In the genomic region with DNA sequence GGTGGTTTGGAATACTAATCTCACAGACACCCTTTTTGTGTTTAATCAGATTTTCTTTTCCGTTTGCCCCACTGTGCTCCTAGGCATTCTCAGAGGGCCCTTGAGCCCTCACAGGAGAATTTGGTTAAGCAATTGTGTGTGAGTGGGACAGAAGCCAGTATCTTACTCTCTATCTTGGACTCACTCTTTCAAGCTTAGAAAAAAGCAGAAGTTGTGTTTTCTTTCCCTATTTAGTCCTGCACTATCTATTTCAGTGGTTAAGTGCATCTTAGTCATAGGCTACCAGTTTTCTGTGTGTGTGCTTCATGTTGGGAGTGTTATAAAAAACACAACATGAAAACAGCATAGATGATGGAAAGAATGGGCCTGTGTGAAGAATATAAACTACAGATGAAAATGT, we compare ENCODE assay signal across 31 mouse cellular contexts. TPM values are rescaled to one million over a fixed set of nuclear protein-coding genes. Genes with fewer than 3 reads are reported as not detected.
"Had no signal": no experiment of that assay in that cellular context is flagged by ENCODE, and none has a peak within 500 bp of the region (broad histone marks: within the 10 kb centered on the region; RNA-seq: fewer than 3 reads in every experiment).

No protein-coding gene starts in this region.

- H3K9ac ChIP-seq: liver, embryonic 13.5 days; midbrain, embryonic 13.5 days had no signal

- H3K27me3 ChIP-seq: liver, embryonic 13.5 days; midbrain, embryonic 13.5 days had no signal

- H3K4me2 ChIP-seq: liver, embryonic 13.5 days; midbrain, embryonic 13.5 days had no signal

- H3K4me1 ChIP-seq: liver, embryonic 13.5 days; midbrain, embryonic 13.5 days had no signal

- H3K27ac ChIP-seq: kidney, postnatal 0 days; left cerebral cortex, adult 2 months; liver, embryonic 13.5 days; midbrain, embryonic 10.5 days; midbrain, embryonic 13.5 days had no signal

- H3K36me3 ChIP-seq: liver, embryonic 13.5 days; midbrain, embryonic 10.5 days; midbrain, embryonic 13.5 days had no signal

- DNase-seq: kidney, postnatal 36 days; layer of hippocampus, postnatal 36 days; liver, embryonic 13.5 days; lung, adult 2 months; lung, postnatal 14 days; lung, postnatal 4 days; right cerebral cortex, adult 18-20 months; right cerebral cortex, postnatal 14 days; right cerebral cortex, postnatal 4 days; thymus, adult 18-20 months; thymus, postnatal 36 days had no signal

- ATAC-seq: midbrain, embryonic 13.5 days; midbrain, embryonic 16.5 days had no signal

- H3K4me3 ChIP-seq: left cerebral cortex, adult 2 months; liver, embryonic 13.5 days; megakaryocyte, embryonic 14.5 days; midbrain, embryonic 10.5 days; midbrain, embryonic 13.5 days had no signal

- H3K9me3 ChIP-seq: liver, embryonic 13.5 days; megakaryocyte, embryonic 14.5 days; midbrain, embryonic 10.5 days; midbrain, embryonic 13.5 days had no signal

RNA-seq across cellular contexts. Expression of gene Defb48, which starts 4.5 kb away (rescaled TPM):
- total RNA-seq: layer of hippocampus, adult 8-10 months; layer of hippocampus, postnatal 10 days; layer of hippocampus, postnatal 36 days; left cerebral cortex, adult 2 months; left cerebral cortex, postnatal 10 days; left cerebral cortex, postnatal 36 days; liver, adult 2 months had no signal
- polyA plus RNA-seq: kidney, embryonic 14.5 days; kidney, postnatal 0 days; limb, embryonic 11.5 days; limb, embryonic 14.5 days; liver, adult 2 months; liver, embryonic 13.5 days; liver, embryonic 16.5 days; lung, adult 2 months; lung, embryonic 16.5 days; midbrain, embryonic 10.5 days; midbrain, embryonic 13.5 days; midbrain, embryonic 16.5 days; neural tube, embryonic 11.5 days; neural tube, embryonic 14.5 days; stomach, embryonic 14.5 days; urinary bladder, adult 2 months had no signal

RNA-seq across cellular contexts. Expression of gene Defb47, which starts 18.1 kb away (rescaled TPM):
- total RNA-seq: layer of hippocampus, adult 8-10 months; layer of hippocampus, postnatal 10 days; layer of hippocampus, postnatal 36 days; left cerebral cortex, adult 2 months; left cerebral cortex, postnatal 10 days; left cerebral cortex, postnatal 36 days; liver, adult 2 months had no signal
- polyA plus RNA-seq: kidney, embryonic 14.5 days; kidney, postnatal 0 days; limb, embryonic 11.5 days; limb, embryonic 14.5 days; liver, adult 2 months; liver, embryonic 13.5 days; liver, embryonic 16.5 days; lung, adult 2 months; lung, embryonic 16.5 days; midbrain, embryonic 10.5 days; midbrain, embryonic 13.5 days; midbrain, embryonic 16.5 days; neural tube, embryonic 11.5 days; neural tube, embryonic 14.5 days; stomach, embryonic 14.5 days; urinary bladder, adult 2 months had no signal

RNA-seq across cellular contexts. Expression of gene Defb43, which starts 31.8 kb away (rescaled TPM):
- total RNA-seq: layer of hippocampus, adult 8-10 months; layer of hippocampus, postnatal 10 days; layer of hippocampus, postnatal 36 days; left cerebral cortex, adult 2 months; left cerebral cortex, postnatal 10 days; left cerebral cortex, postnatal 36 days; liver, adult 2 months had no signal
- polyA plus RNA-seq: kidney, embryonic 14.5 days; kidney, postnatal 0 days; limb, embryonic 11.5 days; limb, embryonic 14.5 days; liver, adult 2 months; liver, embryonic 13.5 days; liver, embryonic 16.5 days; lung, adult 2 months; lung, embryonic 16.5 days; midbrain, embryonic 10.5 days; midbrain, embryonic 13.5 days; midbrain, embryonic 16.5 days; neural tube, embryonic 11.5 days; neural tube, embryonic 14.5 days; stomach, embryonic 14.5 days; urinary bladder, adult 2 months had no signal
